Mouse (Mus musculus): Measurements from ENCODE around the gene Taf10. TPM values are rescaled to one million over a fixed set of nuclear protein-coding genes. Genes with fewer than 3 reads are reported as not detected.

The Taf10 gene
- total RNA-seq, 1 experiment, result 173 TPM

DNA sequence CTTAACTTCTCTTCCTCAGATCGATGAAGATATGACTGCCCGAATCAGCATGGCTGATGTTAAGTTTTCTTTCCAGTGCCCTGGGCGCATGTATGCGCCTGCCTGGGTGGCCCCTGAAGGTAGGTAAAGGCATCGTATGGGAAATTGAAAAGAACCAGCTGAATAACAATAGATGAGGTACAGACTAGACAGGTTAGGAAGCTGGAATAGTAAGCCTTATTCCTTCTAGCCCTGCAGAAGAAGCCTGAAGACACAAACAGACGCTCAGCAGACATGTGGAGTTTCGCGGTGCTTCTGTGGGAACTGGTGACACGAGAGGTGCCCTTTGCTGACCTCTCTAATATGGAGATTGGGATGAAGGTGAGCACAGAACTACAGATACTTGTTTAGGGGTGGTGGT lies 2.2 kb downstream of the Taf10 start:
- no peak overlapping the region for H3K4me3 ChIP-seq (ENCODE audit: insufficient read depth in 1 of 2, low read depth in 1 of 2, low read length in 2 of 2, poor library complexity in 1 of 2, severe bottlenecking in 1 of 2)
- in situ Hi-C loops (cut with MboI; ENCODE audit: low sequenced_read_pairs in 2 of 2, unreplicated experiment in 2 of 2), result no loop called here
- H3K9ac ChIP-seq (ENCODE audit: insufficient read depth, low read depth, low read length, poor library complexity, severe bottlenecking), result no peak overlapping the region
- H3K4me1 ChIP-seq (ENCODE audit: control insufficient read depth in 2 of 2, insufficient read depth in 2 of 2, low read length in 2 of 2, poor library complexity in 1 of 2), result peaks cover 2 to 5% of the 10 kb centered on the region in 2 experiments; a peak in 2 of 4 replicates
- peaks cover 24% of the 10 kb centered on the region for H3K36me3 ChIP-seq (ENCODE audit: control insufficient read depth, insufficient read depth, low read length, poor library complexity, severe bottlenecking)
- H3K27ac ChIP-seq (ENCODE audit: insufficient read depth, low read depth, low read length, poor library complexity, severe bottlenecking), result no peak overlapping the region
- H3K9me3 ChIP-seq (ENCODE audit: control insufficient read depth, insufficient read depth, low read depth, low read length), result no peaks in the 10 kb centered on the region
- TF ChIP-seq ZNF384 (IDR thresholded peaks at IDR 0.05; ENCODE audit: low read depth, low read length), result no peak
- no peak for TF ChIP-seq MAFK (IDR thresholded peaks at IDR 0.05; ENCODE audit: insufficient read depth, low read depth, low read length)
- no peak for TF ChIP-seq HCFC1 (IDR thresholded peaks at IDR 0.05; ENCODE audit: borderline replicate concordance, insufficient read depth, low read length)
- TF ChIP-seq ZC3H11A (IDR thresholded peaks at IDR 0.05; ENCODE audit: borderline replicate concordance, low read depth, low read length), result no peak
- TF ChIP-seq CHD2 (IDR thresholded peaks at IDR 0.05; ENCODE audit: low read depth, low read length), result no peak
- no peak for DNase-seq (ENCODE audit: low read depth, low spot score)

DNA sequence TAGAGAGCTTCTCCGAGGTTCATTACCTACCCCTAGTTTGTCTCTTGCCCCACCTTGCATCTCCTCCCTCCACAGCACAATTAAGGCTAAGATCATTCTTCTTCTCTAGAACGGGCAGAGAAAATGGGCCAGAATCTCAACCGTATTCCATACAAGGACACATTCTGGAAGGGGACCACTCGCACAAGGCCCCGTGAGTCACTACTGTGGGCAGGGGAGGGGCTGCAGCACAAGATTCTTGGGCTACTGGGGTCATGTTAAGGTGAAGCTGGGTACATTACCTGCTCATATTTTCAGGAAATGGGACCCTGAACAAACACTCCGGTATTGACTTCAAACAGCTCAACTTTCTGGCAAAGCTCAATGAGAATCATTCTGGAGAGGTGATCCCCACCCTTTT lies 3.3 kb downstream of the Taf10 start:
- no peak for TF ChIP-seq MAFK (IDR thresholded peaks at IDR 0.05; ENCODE audit: insufficient read depth, low read depth, low read length)
- no peak for TF ChIP-seq ZNF384 (IDR thresholded peaks at IDR 0.05; ENCODE audit: low read depth, low read length)
- no peak for TF ChIP-seq HCFC1 (IDR thresholded peaks at IDR 0.05; ENCODE audit: borderline replicate concordance, insufficient read depth, low read length)
- TF ChIP-seq ZC3H11A (IDR thresholded peaks at IDR 0.05; ENCODE audit: borderline replicate concordance, low read depth, low read length), result no peak
- no peak for TF ChIP-seq CHD2 (IDR thresholded peaks at IDR 0.05; ENCODE audit: low read depth, low read length)
- Histone ChIP-seq H3K4me1 (ENCODE audit: control insufficient read depth in 2 of 2, insufficient read depth in 2 of 2, low read length in 2 of 2, poor library complexity in 1 of 2) (peaks cover 2 to 5% of the 10 kb centered on the region in 2 experiments; a peak in 2 of 4 replicates), H3K4me3 (ENCODE audit: insufficient read depth in 1 of 2, low read depth in 1 of 2, low read length in 2 of 2, poor library complexity in 1 of 2, severe bottlenecking in 1 of 2) (no peak overlapping the region), H3K9me3 (ENCODE audit: control insufficient read depth, insufficient read depth, low read depth, low read length) (no peaks in the 10 kb centered on the region), H3K27ac (ENCODE audit: insufficient read depth, low read depth, low read length, poor library complexity, severe bottlenecking) (no peak overlapping the region), H3K36me3 (ENCODE audit: control insufficient read depth, insufficient read depth, low read length, poor library complexity, severe bottlenecking) (peaks cover 20% of the 10 kb centered on the region), H3K9ac (ENCODE audit: insufficient read depth, low read depth, low read length, poor library complexity, severe bottlenecking) (no peak overlapping the region)
- no peak for DNase-seq (ENCODE audit: low read depth, low spot score)
- in situ Hi-C loops (cut with MboI; ENCODE audit: low sequenced_read_pairs in 2 of 2, unreplicated experiment in 2 of 2), result no loop called here

- peaks cover 2 to 5% of the 10 kb centered on the region in 2 experiments; a peak in 2 of 4 replicates for H3K4me1 ChIP-seq (ENCODE audit: control insufficient read depth in 2 of 2, insufficient read depth in 2 of 2, low read length in 2 of 2, poor library complexity in 1 of 2)
- DNase-seq (ENCODE audit: low read depth, low spot score), result no peak
- no peak overlapping the region for H3K9ac ChIP-seq (ENCODE audit: insufficient read depth, low read depth, low read length, poor library complexity, severe bottlenecking)
- no peak overlapping the region; the same call in 1 of the 2 replicates for H3K27ac ChIP-seq (ENCODE audit: insufficient read depth, low read depth, low read length, poor library complexity, severe bottlenecking)
- in situ Hi-C loops (cut with MboI; ENCODE audit: low sequenced_read_pairs in 2 of 2, unreplicated experiment in 2 of 2), result no loop called here
- TF ChIP-seq ZC3H11A (IDR thresholded peaks at IDR 0.05; ENCODE audit: borderline replicate concordance, low read depth, low read length), result no peak
- peaks cover 20% of the 10 kb centered on the region for H3K36me3 ChIP-seq (ENCODE audit: control insufficient read depth, insufficient read depth, low read length, poor library complexity, severe bottlenecking)
- H3K4me3 ChIP-seq (ENCODE audit: insufficient read depth in 1 of 2, low read depth in 1 of 2, low read length in 2 of 2, poor library complexity in 1 of 2, severe bottlenecking in 1 of 2), result no peak overlapping the region
- no peaks in the 10 kb centered on the region for H3K9me3 ChIP-seq (ENCODE audit: control insufficient read depth, insufficient read depth, low read depth, low read length)
Measured at GRCm38 (mm10) chr7:105740089-105740795, 3.9 kb downstream of the Taf10 start.

- Histone ChIP-seq H3K27ac (ENCODE audit: insufficient read depth, low read depth, low read length, poor library complexity, severe bottlenecking) (no peak overlapping the region), H3K36me3 (ENCODE audit: control insufficient read depth, insufficient read depth, low read length, poor library complexity, severe bottlenecking) (peaks cover 29% of the 10 kb centered on the region), H3K4me3 (ENCODE audit: insufficient read depth in 1 of 2, low read depth in 1 of 2, low read length in 2 of 2, poor library complexity in 1 of 2, severe bottlenecking in 1 of 2) (no peak overlapping the region), H3K9ac (ENCODE audit: insufficient read depth, low read depth, low read length, poor library complexity, severe bottlenecking) (no peak overlapping the region), H3K4me1 (ENCODE audit: control insufficient read depth in 2 of 2, insufficient read depth in 2 of 2, low read length in 2 of 2, poor library complexity in 1 of 2) (peaks cover 2 to 5% of the 10 kb centered on the region in 2 experiments; a peak in 2 of 4 replicates), H3K9me3 (ENCODE audit: control insufficient read depth, insufficient read depth, low read depth, low read length) (no peaks in the 10 kb centered on the region)
- TF ChIP-seq ZC3H11A (IDR thresholded peaks at IDR 0.05; ENCODE audit: borderline replicate concordance, low read depth, low read length) (no peak), CHD2 (IDR thresholded peaks at IDR 0.05; ENCODE audit: low read depth, low read length) (no peak)
- in situ Hi-C loops (cut with MboI; ENCODE audit: low sequenced_read_pairs in 2 of 2, unreplicated experiment in 2 of 2), result no loop called here
- DNase-seq (ENCODE audit: low read depth, low spot score), result no peak
Measured at GRCm38 (mm10) chr7:105738948-105739347, 5.2 kb downstream of the Taf10 start.

- TF ChIP-seq CHD2 (IDR thresholded peaks at IDR 0.05; ENCODE audit: low read depth, low read length) (no peak), ZNF384 (IDR thresholded peaks at IDR 0.05; ENCODE audit: low read depth, low read length) (no peak), MAFK (IDR thresholded peaks at IDR 0.05; ENCODE audit: insufficient read depth, low read depth, low read length) (no peak), HCFC1 (IDR thresholded peaks at IDR 0.05; ENCODE audit: borderline replicate concordance, insufficient read depth, low read length) (no peak), ZC3H11A (IDR thresholded peaks at IDR 0.05; ENCODE audit: borderline replicate concordance, low read depth, low read length) (no peak)
- in situ Hi-C loops (cut with MboI; ENCODE audit: low sequenced_read_pairs in 2 of 2, unreplicated experiment in 2 of 2), result no loop called here
- Histone ChIP-seq H3K27ac (ENCODE audit: insufficient read depth, low read depth, low read length, poor library complexity, severe bottlenecking) (no peak overlapping the region), H3K9me3 (ENCODE audit: control insufficient read depth, insufficient read depth, low read depth, low read length) (no peaks in the 10 kb centered on the region), H3K9ac (ENCODE audit: insufficient read depth, low read depth, low read length, poor library complexity, severe bottlenecking) (no peak overlapping the region), H3K36me3 (ENCODE audit: control insufficient read depth, insufficient read depth, low read length, poor library complexity, severe bottlenecking) (peaks cover 35% of the 10 kb centered on the region), H3K4me1 (ENCODE audit: control insufficient read depth in 2 of 2, insufficient read depth in 2 of 2, low read length in 2 of 2, poor library complexity in 1 of 2) (peaks cover 2 to 5% of the 10 kb centered on the region in 2 experiments; a peak in 2 of 4 replicates), H3K4me3 (ENCODE audit: insufficient read depth in 1 of 2, low read depth in 1 of 2, low read length in 2 of 2, poor library complexity in 1 of 2, severe bottlenecking in 1 of 2) (no peak overlapping the region)
- DNase-seq (ENCODE audit: low read depth, low spot score), result no peak
Measured at GRCm38 (mm10) chr7:105738286-105738685, 5.9 kb downstream of the Taf10 start.

All from ES-E14 (cell line).